Mouse (Mus musculus) kidney, postnatal 0 days (tissue): ENCODE measurements around the gene 9930021J03Rik. TPM values are rescaled to one million over a fixed set of nuclear protein-coding genes. Genes with fewer than 3 reads are reported as not detected.

Experiments used
- ATAC-seq: fragments of 200-750 bp; cut with Nextera tagmentation; replicated peaks from 2 replicates; pipeline ENCODE4 v1.8.0; 2017; ENCODE audit warnings: low read depth, moderate number of reproducible peaks, moderate TSS enrichment, moderate library complexity; ENCODE audit not compliant: low FRiP score
- DNase-seq: peaks from one replicate; pipeline ENCODE4 v3.0.0-alpha.2; 2016; ENCODE audit warnings: low spot score
- H3K27ac ChIP-seq: fragments of 300-500 bp; sonication (generic); 2 replicates; pipeline ENCODE4 v1.5.1; 2014; ENCODE audit warnings: mild to moderate bottlenecking
- H3K27me3 ChIP-seq: fragments of 300-500 bp; sonication (generic); 2 replicates; pipeline ENCODE4 v1.6.1; 2014; ENCODE audit warnings: low read length, mixed read lengths; ENCODE audit not compliant: insufficient read depth
- H3K36me3 ChIP-seq: fragments of 300-500 bp; sonication (generic); 2 replicates; pipeline ENCODE4 v1.6.1; 2014; ENCODE audit warnings: low read length, mixed read lengths; ENCODE audit not compliant: insufficient read depth
- H3K4me1 ChIP-seq: fragments of 300-500 bp; sonication (generic); replicated peaks from 2 replicates; pipeline ENCODE4 v1.6.1; 2014; ENCODE audit warnings: antibody characterized with exemption, low read length, mixed read lengths; ENCODE audit not compliant: insufficient read depth
- H3K4me2 ChIP-seq: fragments of 300-500 bp; sonication (generic); 2 replicates; pipeline ENCODE4 v1.6.1; 2014; ENCODE audit warnings: mild to moderate bottlenecking, low read length, moderate library complexity, mixed read lengths
- H3K4me3 ChIP-seq: fragments of 300-500 bp; sonication (generic); replicated peaks from 2 replicates; pipeline ENCODE4 v1.5.1; 2014; ENCODE audit warnings: low read depth, low read length
- H3K9ac ChIP-seq: fragments of 300-500 bp; sonication (generic); 2 replicates; pipeline ENCODE4 v1.6.1; 2014; ENCODE audit warnings: low read depth, low read length
- H3K9me3 ChIP-seq: fragments of 300-500 bp; sonication (generic); replicated peaks from 2 replicates; pipeline ENCODE4 v1.6.1; 2016; ENCODE audit warnings: low read length, inconsistent platforms, mixed read lengths
- CTCF ChIP-seq: IDR thresholded peaks from 2 replicates; pipeline ENCODE4 v1.5.1; 2016; ENCODE audit warnings: antibody characterized with exemption, low read depth, mild to moderate bottlenecking, moderate library complexity
- WGBS: fragments of 180-500 bp; shearing (Covaris S2); extraction: QIAGEN DNeasy Blood & Tissue Kit; methylation state at CpG from one replicate; pipeline ENCODE4 v1.1.7; 2014; 5-methylcytosine and 5-hydroxymethylcytosine counted together
- polyA plus RNA-seq: library from polyadenylated mRNA; unstranded; fragments of >200 nt; fragmentation: Nextera tagmentation; extraction: Ambion mirVana; gene quantifications from 2 replicates; pipeline ENCODE4 v1.2.1, GENCODE M21; 2015

The 9930021J03Rik gene
- polyA plus RNA-seq, 1 experiment from 2014 or later: 5.9 TPM

DNA sequence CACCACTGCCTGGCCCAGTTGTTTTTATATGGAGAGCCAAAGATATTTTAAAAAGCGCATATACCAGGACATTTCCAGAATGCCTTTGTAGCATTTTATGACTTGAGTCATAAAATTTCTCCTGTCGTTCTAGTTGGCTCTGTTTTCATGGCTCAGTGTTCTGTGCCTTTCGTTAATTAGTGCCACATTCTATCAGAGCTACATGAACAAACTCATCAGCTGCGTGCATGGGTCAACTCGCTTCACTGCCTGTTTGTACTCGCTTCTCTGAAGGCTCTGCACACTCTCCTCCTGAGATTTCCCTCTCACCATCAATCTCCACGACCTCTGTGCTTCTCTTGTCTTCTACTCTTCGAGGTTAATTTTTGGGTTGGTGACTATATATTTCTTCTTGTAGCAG, 37.2 kb upstream of the 9930021J03Rik start:
- WGBS: 21% methylated on average over 8 of the region's 8 CpGs

GRCm38 (mm10) chr19:29840642-29841041, 34.9 kb upstream of the 9930021J03Rik start:
- DNase-seq (no peak), ATAC-seq (no peak)
- 88% methylated on average over 4 of the region's 4 CpGs for WGBS

More for the DNA sequence above, 37.2 kb upstream of the 9930021J03Rik start:
- Histone ChIP-seq H3K4me2 (no peak overlapping the region), H3K9me3 (no peaks in the 10 kb centered on the region), H3K4me3 (no peak overlapping the region), H3K36me3 (no peaks in the 10 kb centered on the region), H3K9ac (no peak overlapping the region), H3K27ac (no peak overlapping the region; the same call in 1 of the 2 replicates), H3K27me3 (no peaks in the 10 kb centered on the region), H3K4me1 (0 out of 2 replicates have a peak, but pooled peaks cover 2% of the 10 kb centered on the region)
- no peak for ATAC-seq
- TF ChIP-seq CTCF: no peak
- DNase-seq: peak; percentile 53

GRCm38 (mm10) chr19:29838636-29839135, 32.9 kb upstream of the 9930021J03Rik start:
- H3K4me2 ChIP-seq: no peak overlapping the region
- ATAC-seq (no peak), DNase-seq (no peak)
- H3K4me1 ChIP-seq: 0 out of 2 replicates have a peak, but pooled peaks cover 2% of the 10 kb centered on the region
- no peaks in the 10 kb centered on the region for H3K9me3 ChIP-seq
- no peak overlapping the region for H3K27ac ChIP-seq
- no peak for TF ChIP-seq CTCF
- H3K36me3 ChIP-seq: no peaks in the 10 kb centered on the region
- no peak overlapping the region for H3K4me3 ChIP-seq
- WGBS: 91% methylated on average over 3 of the region's 3 CpGs
- no peaks in the 10 kb centered on the region for H3K27me3 ChIP-seq
- H3K9ac ChIP-seq: no peak overlapping the region

More at GRCm38 (mm10) chr19:29840642-29841041, 34.9 kb upstream of the 9930021J03Rik start:
- H3K4me3 ChIP-seq: no peak overlapping the region
- H3K9ac ChIP-seq: no peak overlapping the region
- no peaks in the 10 kb centered on the region for H3K9me3 ChIP-seq
- no peak overlapping the region for H3K4me2 ChIP-seq
- H3K4me1 ChIP-seq: 0 out of 2 replicates have a peak, but pooled peaks cover 2% of the 10 kb centered on the region
- no peaks in the 10 kb centered on the region for H3K36me3 ChIP-seq
- H3K27me3 ChIP-seq: no peaks in the 10 kb centered on the region
- TF ChIP-seq CTCF: no peak
- H3K27ac ChIP-seq: no peak overlapping the region

DNA sequence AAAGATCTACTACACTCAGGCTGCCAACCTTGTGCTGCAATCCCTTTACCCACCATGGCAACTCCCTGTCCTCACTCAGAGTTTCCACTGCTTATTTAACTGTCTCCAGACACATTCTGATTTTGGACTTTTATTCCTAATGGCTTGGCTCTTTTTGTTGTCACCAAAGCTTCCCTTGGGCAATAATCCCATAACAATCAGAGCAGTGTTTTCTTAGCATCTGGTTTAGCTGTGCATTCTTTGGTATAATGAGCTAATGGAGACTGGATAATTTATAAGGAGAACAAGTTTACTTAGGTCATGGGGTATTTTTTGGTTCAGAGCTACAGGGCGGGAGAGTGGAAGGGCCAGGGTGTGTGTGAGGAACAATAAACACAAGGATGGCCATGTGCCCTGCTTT, 32.4 kb upstream of the 9930021J03Rik start:
- Histone ChIP-seq H3K4me2 (no peak overlapping the region), H3K4me3 (no peak overlapping the region), H3K27ac (no peak overlapping the region), H3K27me3 (no peaks in the 10 kb centered on the region), H3K9ac (no peak overlapping the region), H3K36me3 (no peaks in the 10 kb centered on the region), H3K9me3 (no peaks in the 10 kb centered on the region), H3K4me1 (no peaks in the 10 kb centered on the region)
- DNase-seq (no peak), ATAC-seq (no peak)
- 65% methylated on average over 1 of the region's 1 CpGs for WGBS
- TF ChIP-seq CTCF: no peak

DNA sequence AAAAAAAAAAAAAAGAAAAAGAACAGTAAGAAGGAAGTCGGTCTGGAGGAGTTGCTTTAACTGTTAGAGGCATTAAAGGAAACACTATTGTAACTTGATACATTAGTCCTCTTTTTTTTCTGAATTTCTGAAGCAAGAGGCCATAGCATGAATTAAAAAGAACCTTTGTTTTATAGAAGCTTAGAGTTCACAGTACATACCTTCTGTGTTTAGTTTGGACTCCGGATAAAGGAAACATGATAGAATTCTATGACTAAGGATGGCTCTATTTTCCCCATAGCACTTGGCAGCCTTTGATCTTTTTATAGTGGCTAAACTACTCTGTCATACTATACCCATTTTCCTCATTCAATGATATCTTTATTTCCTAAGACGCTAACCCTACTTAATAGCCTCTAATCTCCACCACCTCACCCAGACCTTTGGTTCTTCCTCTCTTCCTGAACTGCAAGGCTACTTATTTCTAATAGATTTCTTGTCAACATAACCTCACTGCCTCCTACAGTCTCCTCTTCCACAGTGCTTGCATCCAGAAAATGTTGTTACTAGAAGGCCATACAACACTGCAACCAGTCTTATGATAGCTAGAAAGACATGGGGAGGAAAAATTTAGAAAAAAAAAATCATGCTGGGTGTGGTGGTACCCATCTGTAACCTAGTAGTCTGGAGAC, 29.7 kb upstream of the 9930021J03Rik start:
- DNase-seq (peak; percentile 89), ATAC-seq (no peak; the same call in 1 of the 2 replicates)
- H3K27me3 ChIP-seq: no peaks in the 10 kb centered on the region
- no peaks in the 10 kb centered on the region for H3K4me1 ChIP-seq
- no peaks in the 10 kb centered on the region for H3K36me3 ChIP-seq
- no peak overlapping the region for H3K9ac ChIP-seq
- H3K4me2 ChIP-seq: no peak overlapping the region
- no peak overlapping the region for H3K4me3 ChIP-seq
- WGBS: 7% methylated on average over 3 of the region's 3 CpGs
- TF ChIP-seq CTCF: no peak
- no peak overlapping the region for H3K27ac ChIP-seq
- H3K9me3 ChIP-seq: no peaks in the 10 kb centered on the region

DNA sequence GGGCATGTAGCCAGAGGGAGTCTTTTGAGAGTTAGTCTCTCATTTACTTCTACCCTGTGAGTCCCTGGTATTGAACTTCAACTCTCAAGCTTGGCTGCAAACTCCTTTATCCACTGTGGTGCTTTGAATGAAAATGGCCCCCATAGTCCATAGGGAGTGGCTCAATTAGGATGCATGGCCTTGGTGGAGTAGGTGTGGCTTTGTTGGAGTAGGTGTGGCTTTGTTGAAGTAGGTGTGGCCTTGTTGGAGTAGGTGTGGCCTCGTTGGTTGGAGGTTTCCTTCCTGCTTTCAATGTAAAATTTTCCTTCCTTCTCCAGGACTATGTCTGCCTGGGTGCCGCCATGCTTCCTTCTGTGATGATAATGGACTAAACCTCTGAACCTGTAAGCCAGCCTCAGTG, 25.1 kb upstream of the 9930021J03Rik start:
- Histone ChIP-seq H3K36me3 (no peaks in the 10 kb centered on the region), H3K9ac (no peak overlapping the region), H3K9me3 (no peaks in the 10 kb centered on the region), H3K4me2 (no peak overlapping the region), H3K27me3 (no peaks in the 10 kb centered on the region), H3K4me1 (no peaks in the 10 kb centered on the region), H3K27ac (no peak overlapping the region), H3K4me3 (no peak overlapping the region)
- TF ChIP-seq CTCF: no peak
- ATAC-seq (no peak), DNase-seq (no peak)
- WGBS: 75% methylated on average over 2 of the region's 2 CpGs
